Mouse (Mus musculus): ENCODE measurements around the gene Camk2g. TPM values are rescaled to one million over a fixed set of nuclear protein-coding genes. Genes with fewer than 3 reads are reported as not detected.

The Camk2g gene
- polyA plus RNA-seq, 2 experiments, result 3.9 to 5.4 TPM

- no peaks in the 10 kb centered on the region for H3K36me3 ChIP-seq (replicated peaks; ENCODE audit: control insufficient read depth, insufficient read depth, low read depth)
- no peaks in the 10 kb centered on the region for H3K9me3 ChIP-seq (ENCODE audit: control insufficient read depth, low read length)
- H3K9ac ChIP-seq (replicated peaks), result no peak overlapping the region
- no peak for TF ChIP-seq CTCF (IDR thresholded peaks at IDR 0.05; ENCODE audit: low read depth)
- TF ChIP-seq EP300 (IDR thresholded peaks at IDR 0.05; ENCODE audit: low read depth), result no peak
- H3K4me2 ChIP-seq (ENCODE audit: low read depth), result no peak overlapping the region
- H3K27me3 ChIP-seq (ENCODE audit: control insufficient read depth, insufficient read depth, low read length), result no peaks in the 10 kb centered on the region
- peaks cover 0 to 6% of the 10 kb centered on the region in 2 experiments; a peak in 2 of 4 replicates for H3K4me1 ChIP-seq (replicated peaks; ENCODE audit: control insufficient read depth in 2 of 2, insufficient read depth in 2 of 2, low read length in 1 of 2)
- no peak for ATAC-seq (ENCODE audit: insufficient read depth)
- H3K4me3 ChIP-seq (ENCODE audit: insufficient read depth in 1 of 2, low read depth in 2 of 2, low read length in 2 of 2), result no peak overlapping the region
- DNase-seq (ENCODE audit: low read depth in 3 of 3, low spot score in 3 of 3), result no peak
- no peak overlapping the region for H3K27ac ChIP-seq
These were observed 15.9 kb upstream of the Camk2g start for GRCm38 (mm10) chr14:20809820-20810219.

DNA sequence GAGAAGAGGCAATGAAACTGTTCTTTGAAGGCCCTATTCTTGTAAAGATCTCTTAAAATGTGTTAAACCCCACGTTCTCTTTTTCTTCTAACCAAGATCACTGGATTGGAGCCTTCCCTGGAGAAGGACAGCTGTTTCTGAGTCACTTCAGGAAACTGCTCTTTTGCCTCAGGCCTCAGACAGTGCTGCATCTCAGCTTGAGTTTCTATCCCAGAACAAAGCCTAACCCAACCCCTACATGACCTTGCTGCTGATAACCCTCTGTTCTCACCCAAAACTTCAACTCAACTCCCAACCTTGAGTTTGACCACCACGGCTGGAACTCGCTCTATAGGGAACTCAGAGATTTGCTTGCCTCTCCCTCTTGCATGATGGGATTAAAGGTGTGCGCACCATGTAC is 15.5 kb upstream of the Camk2g start:
- Histone ChIP-seq H3K9me3 (ENCODE audit: control insufficient read depth, low read length) (no peaks in the 10 kb centered on the region), H3K27me3 (ENCODE audit: control insufficient read depth, insufficient read depth, low read length) (no peaks in the 10 kb centered on the region), H3K9ac (replicated peaks) (no peak overlapping the region), H3K27ac (no peak overlapping the region), H3K4me2 (ENCODE audit: low read depth) (no peak overlapping the region), H3K4me3 (ENCODE audit: insufficient read depth in 1 of 2, low read depth in 2 of 2, low read length in 2 of 2) (no peak overlapping the region), H3K36me3 (replicated peaks; ENCODE audit: control insufficient read depth, insufficient read depth, low read depth) (no peaks in the 10 kb centered on the region), H3K4me1 (replicated peaks; ENCODE audit: control insufficient read depth in 2 of 2, insufficient read depth in 2 of 2, low read length in 1 of 2) (peaks cover 0 to 6% of the 10 kb centered on the region in 2 experiments; a peak in 2 of 4 replicates)
- TF ChIP-seq CTCF (IDR thresholded peaks at IDR 0.05; ENCODE audit: low read depth) (no peak), EP300 (IDR thresholded peaks at IDR 0.05; ENCODE audit: low read depth) (no peak)
- WGBS (ENCODE audit: insufficient replicate concordance), result 56% methylated on average over 4 of the region's 4 CpGs
- DNase-seq (ENCODE audit: low read depth in 3 of 3, low spot score in 3 of 3), result no peak
- ATAC-seq (ENCODE audit: insufficient read depth), result no peak

DNA sequence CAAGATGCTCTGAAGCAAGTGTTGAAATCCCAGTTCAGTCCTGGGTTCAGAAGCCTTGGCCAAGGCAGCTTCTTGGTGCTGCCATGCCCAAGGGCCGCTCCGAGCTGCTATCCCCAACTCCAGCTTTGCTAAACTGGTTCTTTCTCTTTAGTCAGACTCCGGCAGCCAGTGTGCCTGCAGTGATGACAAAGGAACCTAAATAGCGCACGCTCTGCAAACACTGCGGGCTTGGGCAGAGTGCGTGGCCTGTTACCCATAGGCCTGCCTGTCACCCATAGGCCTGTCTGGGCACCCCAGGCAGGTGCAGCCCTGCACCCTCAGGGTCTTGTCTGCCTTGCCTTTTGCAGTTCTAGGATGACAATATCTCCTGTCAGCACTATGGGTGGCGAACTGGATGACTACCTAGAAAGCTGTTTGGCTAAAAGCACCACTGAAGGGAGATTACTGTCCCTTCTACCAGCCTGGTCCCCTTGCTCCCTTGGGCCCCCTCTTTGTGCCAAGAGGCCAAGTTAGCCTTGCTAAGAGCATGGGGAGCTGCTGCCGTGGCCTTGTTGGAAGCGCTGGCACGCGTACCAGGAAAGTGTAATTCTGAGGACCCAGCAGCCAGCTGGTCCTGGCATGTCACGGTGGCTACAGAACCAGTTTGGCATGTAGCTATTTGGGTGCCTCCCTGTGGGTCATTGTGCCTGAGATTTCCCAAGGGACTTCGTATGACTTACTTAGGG is 12.4 kb upstream of the Camk2g start:
- H3K36me3 ChIP-seq (replicated peaks; ENCODE audit: control insufficient read depth, insufficient read depth, low read depth), result no peaks in the 10 kb centered on the region
- no peak overlapping the region for H3K27ac ChIP-seq
- no peaks in the 10 kb centered on the region for H3K27me3 ChIP-seq (ENCODE audit: control insufficient read depth, insufficient read depth, low read length)
- DNase-seq (ENCODE audit: low read depth in 3 of 3, low spot score in 3 of 3) (no peak), ATAC-seq (ENCODE audit: insufficient read depth) (no peak)
- no peak overlapping the region for H3K4me3 ChIP-seq (ENCODE audit: insufficient read depth in 1 of 2, low read depth in 2 of 2, low read length in 2 of 2)
- peaks cover 0 to 6% of the 10 kb centered on the region in 2 experiments; a peak in 2 of 4 replicates for H3K4me1 ChIP-seq (replicated peaks; ENCODE audit: control insufficient read depth in 2 of 2, insufficient read depth in 2 of 2, low read length in 1 of 2)
- 79% methylated on average over 14 of the region's 14 CpGs for WGBS (ENCODE audit: insufficient replicate concordance)
- no peak overlapping the region for H3K4me2 ChIP-seq (ENCODE audit: low read depth)
- H3K9me3 ChIP-seq (ENCODE audit: control insufficient read depth, low read length), result no peaks in the 10 kb centered on the region
- no peak overlapping the region for H3K9ac ChIP-seq (replicated peaks)
- TF ChIP-seq EP300 (IDR thresholded peaks at IDR 0.05; ENCODE audit: low read depth) (no peak), CTCF (IDR thresholded peaks at IDR 0.05; ENCODE audit: low read depth) (no peak)

DNA sequence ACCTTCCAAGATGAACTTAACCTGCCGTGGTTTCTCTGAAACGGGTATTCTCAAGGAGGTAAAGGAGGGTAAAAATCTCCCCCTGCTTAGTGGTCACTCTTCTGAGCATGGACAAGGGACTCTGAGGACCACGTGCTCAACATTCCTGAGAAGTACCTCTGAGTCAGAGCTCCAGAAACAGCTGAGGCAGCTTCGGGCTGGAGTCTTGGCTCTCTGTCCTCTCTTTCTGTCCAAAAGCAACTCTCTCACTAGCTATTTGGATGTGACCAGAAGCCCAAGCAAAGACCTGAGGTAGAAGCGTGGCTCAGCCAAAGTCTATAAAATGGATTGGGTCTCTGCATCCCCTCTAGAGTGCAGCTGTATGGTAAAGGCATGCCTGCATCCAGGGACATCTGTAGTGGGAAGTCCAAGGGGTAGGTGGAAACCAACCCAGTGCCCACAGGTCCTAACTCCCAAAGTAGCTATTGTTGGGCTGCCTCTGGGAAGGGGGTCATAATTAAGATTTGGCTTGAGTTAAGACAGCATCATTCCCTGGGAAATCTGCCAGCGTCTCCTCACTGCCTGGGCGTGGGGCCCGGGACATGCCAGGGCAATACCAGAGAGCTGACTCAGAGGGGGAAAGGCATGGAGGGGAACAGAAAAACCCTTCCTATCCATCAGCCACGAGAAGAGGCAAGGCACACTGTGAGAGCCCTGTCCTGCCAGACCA is 11.2 kb upstream of the Camk2g start:
- ATAC-seq (ENCODE audit: insufficient read depth), result no peak
- Histone ChIP-seq H3K4me1 (replicated peaks; ENCODE audit: control insufficient read depth in 2 of 2, insufficient read depth in 2 of 2, low read length in 1 of 2) (peaks cover 0 to 4% of the 10 kb centered on the region in 2 experiments; a peak in 2 of 4 replicates), H3K9me3 (ENCODE audit: control insufficient read depth, low read length) (no peaks in the 10 kb centered on the region), H3K27me3 (ENCODE audit: control insufficient read depth, insufficient read depth, low read length) (no peaks in the 10 kb centered on the region), H3K27ac (no peak overlapping the region), H3K4me2 (ENCODE audit: low read depth) (no peak overlapping the region), H3K36me3 (replicated peaks; ENCODE audit: control insufficient read depth, insufficient read depth, low read depth) (no peaks in the 10 kb centered on the region), H3K4me3 (ENCODE audit: insufficient read depth in 1 of 2, low read depth in 2 of 2, low read length in 2 of 2) (no peak overlapping the region), H3K9ac (replicated peaks) (no peak overlapping the region)
- no peak for DNase-seq (ENCODE audit: low read depth in 3 of 3, low spot score in 3 of 3)
- TF ChIP-seq EP300 (IDR thresholded peaks at IDR 0.05; ENCODE audit: low read depth), result no peak
- TF ChIP-seq CTCF (IDR thresholded peaks at IDR 0.05; ENCODE audit: low read depth), result no peak
- 54% methylated on average over 9 of the region's 9 CpGs for WGBS (ENCODE audit: insufficient replicate concordance)

GRCm38 (mm10) chr14:20804481-20804880 is 10.6 kb upstream of the Camk2g start:
- TF ChIP-seq EP300 (IDR thresholded peaks at IDR 0.05; ENCODE audit: low read depth) (no peak), CTCF (IDR thresholded peaks at IDR 0.05; ENCODE audit: low read depth) (no peak)
- no peaks in the 10 kb centered on the region for H3K36me3 ChIP-seq (replicated peaks; ENCODE audit: control insufficient read depth, insufficient read depth, low read depth)
- H3K9me3 ChIP-seq (ENCODE audit: control insufficient read depth, low read length), result no peaks in the 10 kb centered on the region
- no peak overlapping the region for H3K27ac ChIP-seq
- peaks cover 0 to 2% of the 10 kb centered on the region in 2 experiments; a peak in 2 of 4 replicates for H3K4me1 ChIP-seq (replicated peaks; ENCODE audit: control insufficient read depth in 2 of 2, insufficient read depth in 2 of 2, low read length in 1 of 2)
- 29% methylated on average over 5 of the region's 5 CpGs for WGBS (ENCODE audit: insufficient replicate concordance)
- ATAC-seq (ENCODE audit: insufficient read depth) (no peak), DNase-seq (ENCODE audit: low read depth in 3 of 3, low spot score in 3 of 3) (no peak)
- no peak overlapping the region for H3K4me2 ChIP-seq (ENCODE audit: low read depth)
- no peak overlapping the region for H3K9ac ChIP-seq (replicated peaks)
- no peaks in the 10 kb centered on the region for H3K27me3 ChIP-seq (ENCODE audit: control insufficient read depth, insufficient read depth, low read length)
- no peak overlapping the region for H3K4me3 ChIP-seq (ENCODE audit: insufficient read depth in 1 of 2, low read depth in 2 of 2, low read length in 2 of 2)

All from liver, embryonic 14.5 days (tissue).